In the genomic region with DNA sequence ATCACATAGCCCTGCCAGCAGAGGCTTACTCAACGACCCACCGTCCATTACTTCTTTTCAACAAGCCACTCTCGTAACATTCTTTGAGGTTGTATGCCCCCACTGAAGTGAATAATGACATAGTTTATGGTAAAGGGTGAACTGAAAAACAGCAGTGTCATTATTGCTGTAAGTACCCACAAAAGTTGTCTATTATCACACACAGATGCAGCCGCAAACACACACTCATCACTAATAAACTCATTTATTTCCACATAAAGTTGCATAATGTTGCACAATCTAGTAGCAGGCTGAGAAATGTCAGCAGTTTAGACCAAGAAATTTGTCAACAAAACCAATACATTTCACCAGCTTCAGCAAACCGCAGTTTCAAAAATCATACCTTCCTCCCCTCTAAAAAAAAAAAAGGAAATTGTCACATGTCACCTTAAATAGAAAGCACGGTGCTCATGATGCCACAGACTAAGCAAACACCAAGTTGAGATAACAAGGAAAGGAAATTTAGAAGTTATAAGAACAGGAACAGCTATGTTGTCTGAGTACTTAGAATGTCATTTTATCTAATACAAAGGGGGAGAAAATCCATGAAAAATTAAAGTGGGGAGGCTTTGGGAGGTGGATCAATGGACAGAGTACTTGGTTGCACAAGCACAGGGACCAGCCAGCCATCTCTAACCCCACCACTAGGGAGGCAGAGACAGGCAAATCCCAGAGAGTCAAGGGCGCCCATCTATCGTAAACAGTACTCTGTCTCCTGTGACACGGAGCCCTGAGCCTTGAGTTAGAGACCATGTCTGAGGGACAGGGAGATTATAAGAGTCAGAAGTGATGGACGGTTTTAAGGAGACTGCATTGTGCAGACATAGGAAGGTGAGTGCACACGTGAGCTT, we compare ENCODE assay signal across 17 mouse cellular contexts.
A peak's percentile ranks its signal among the peaks of the same experiment; 100 is the strongest.
DNase-seq lines count a peak whose midpoint lies in the region; ATAC-seq and TF ChIP-seq lines count a peak whose summit lies in the region.
"Had no signal": no experiment of that assay in that cellular context is flagged by ENCODE, and none has a peak within 500 bp of the region (broad histone marks: within the 10 kb centered on the region; RNA-seq: fewer than 3 reads in every experiment).

No protein-coding gene starts in this region.

- no peak for TF ChIP-seq CTCF in lung, adult 2 months (IDR thresholded peaks at IDR 0.05; ENCODE audit: insufficient read depth, low read length)
- TF ChIP-seq CTCF in bone marrow macrophage, adult 2 months (IDR thresholded peaks at IDR 0.05; ENCODE audit: low read depth, low read length): no peak

- TF ChIP-seq POLR2A in lung, adult 2 months (IDR thresholded peaks at IDR 0.05; ENCODE audit: borderline replicate concordance, extremely low read depth, low read depth, low read length): no peak
- TF ChIP-seq POLR2A in bone marrow macrophage, adult 2 months (IDR thresholded peaks at IDR 0.05; ENCODE audit: borderline replicate concordance, low read depth, low read length): no peak

- 61% methylated on average over 11 of the region's 11 CpGs for WGBS in lung, adult 2 months
- WGBS in forebrain, embryonic 11.5 days: 86% methylated on average over 11 of the region's 11 CpGs

- ATAC-seq in hematopoietic stem cell, adult 5-6 weeks (replicated peaks in 1 of 2; ENCODE audit: insufficient read depth in 1 of 2, low FRiP score in 2 of 2, low TSS enrichment in 1 of 2, low read depth in 1 of 2, poor library complexity in 2 of 2, severe bottlenecking in 2 of 2): peak; percentile 69 to 81; a peak in 3 of 4 replicates
- peak; percentile 81 for ATAC-seq in neutrophil, adult 5-6 weeks (ENCODE audit: extremely low read depth, insufficient number of reproducible peaks, low FRiP score, poor library complexity, severe bottlenecking)
- no peak for ATAC-seq in forebrain, embryonic 11.5 days (replicated peaks; ENCODE audit: low FRiP score)
- ATAC-seq: forebrain, embryonic 14.5 days; midbrain, embryonic 13.5 days had no signal

- H3K9ac ChIP-seq in forebrain, embryonic 11.5 days (ENCODE audit: low read length): no peak overlapping the region
- H3K9ac ChIP-seq: hindbrain, embryonic 12.5 days; limb, embryonic 12.5 days; midbrain, embryonic 13.5 days had no signal

- H3K4me2 ChIP-seq in forebrain, embryonic 11.5 days (ENCODE audit: low read depth, low read length, severe bottlenecking): no peak overlapping the region
- H3K4me2 ChIP-seq: hindbrain, embryonic 12.5 days; limb, embryonic 12.5 days; midbrain, embryonic 13.5 days had no signal

- H3K27me3 ChIP-seq in forebrain, embryonic 11.5 days (ENCODE audit: control insufficient read depth, insufficient read depth, low read length): no peaks in the 10 kb centered on the region
- H3K27me3 ChIP-seq: hindbrain, embryonic 12.5 days; midbrain, embryonic 13.5 days had no signal

- DNase-seq in lung, postnatal 25 days (ENCODE audit: low spot score): peak; percentile 37
- DNase-seq in lung, adult 2 months: no peak
- no peak for DNase-seq in forebrain, embryonic 11.5 days (ENCODE audit: low spot score)
- DNase-seq in cerebellum, postnatal 4 days (ENCODE audit: low spot score in 2 of 2): no peak
- DNase-seq: adrenal gland, postnatal 10 days; cerebellum, adult 8-10 months; embryo, embryonic 11 days; kidney, postnatal 4 days; right cerebral cortex, adult 18-20 months; spleen, adult 18-20 months had no signal

- no peaks in the 10 kb centered on the region for H3K4me1 ChIP-seq in lung, adult 2 months (ENCODE audit: control insufficient read depth, insufficient read depth, low read length)
- H3K4me1 ChIP-seq in bone marrow macrophage, adult 2 months (ENCODE audit: control insufficient read depth, insufficient read depth, low read length): peaks cover 36% of the 10 kb centered on the region
- H3K4me1 ChIP-seq in forebrain, embryonic 11.5 days (replicated peaks; ENCODE audit: control insufficient read depth, insufficient read depth, low read length): no peaks in the 10 kb centered on the region
- H3K4me1 ChIP-seq: hindbrain, embryonic 12.5 days; midbrain, embryonic 13.5 days had no signal

- H3K4me3 ChIP-seq in lung, adult 2 months (replicated peaks; ENCODE audit: extremely low read depth, low read depth, low read length): no peak overlapping the region
- no peak overlapping the region for H3K4me3 ChIP-seq in bone marrow macrophage, adult 2 months (ENCODE audit: insufficient read depth, low read length)
- H3K4me3 ChIP-seq in forebrain, embryonic 11.5 days (ENCODE audit: low read depth, low read length): no peak overlapping the region
- H3K4me3 ChIP-seq: hindbrain, embryonic 12.5 days; limb, embryonic 12.5 days; midbrain, embryonic 13.5 days had no signal

- peak overlapping the region; percentile 99 for H3K27ac ChIP-seq in bone marrow macrophage, adult 2 months (ENCODE audit: insufficient read depth, low read depth, low read length)
- no peak overlapping the region for H3K27ac ChIP-seq in forebrain, embryonic 11.5 days (ENCODE audit: low read depth, low read length)
- H3K27ac ChIP-seq: hindbrain, embryonic 12.5 days; limb, embryonic 12.5 days; midbrain, embryonic 13.5 days had no signal

- H3K36me3 ChIP-seq in forebrain, embryonic 11.5 days (ENCODE audit: control insufficient read depth, insufficient read depth, low read length): no peaks in the 10 kb centered on the region
- H3K36me3 ChIP-seq: hindbrain, embryonic 12.5 days; limb, embryonic 12.5 days; midbrain, embryonic 13.5 days had no signal

- no peaks in the 10 kb centered on the region for H3K9me3 ChIP-seq in forebrain, embryonic 11.5 days (ENCODE audit: control insufficient read depth, low read length)
- H3K9me3 ChIP-seq: hindbrain, embryonic 12.5 days; limb, embryonic 12.5 days; midbrain, embryonic 13.5 days had no signal
